Mouse (Mus musculus) heart, embryonic 12.5 days (tissue): Measurements from ENCODE around the gene Ruvbl2. TPM values are rescaled to one million over a fixed set of nuclear protein-coding genes. Genes with fewer than 3 reads are reported as not detected.
"Not testable (repeated sequence)": the region's sequence is repeated elsewhere in the genome, so short reads cannot be mapped to it uniquely, and the experiment has no call there.

Experiments
- ATAC-seq: fragments of 200-750 bp; cut with Nextera tagmentation; 2 replicates; pipeline ENCODE4 v1.8.0; 2017; ENCODE audit warnings: moderate TSS enrichment, moderate library complexity; ENCODE audit not compliant: insufficient number of reproducible peaks, low FRiP score
- H3K27ac ChIP-seq: fragments of 300-500 bp; sonication (generic); 2 replicates; pipeline ENCODE4 v1.5.1; 2016; ENCODE audit warnings: mild to moderate bottlenecking, moderate library complexity; ENCODE audit not compliant: poor library complexity, severe bottlenecking
- H3K27me3 ChIP-seq: fragments of 300-500 bp; sonication (generic); replicated peaks from 2 replicates; pipeline ENCODE4 v1.6.1; 2016; ENCODE audit warnings: mild to moderate bottlenecking, moderate library complexity
- H3K36me3 ChIP-seq: fragments of 300-500 bp; sonication (generic); 2 replicates; pipeline ENCODE4 v1.6.1; 2016; ENCODE audit warnings: mild to moderate bottlenecking, moderate library complexity
- H3K4me1 ChIP-seq: fragments of 300-500 bp; sonication (generic); replicated peaks from 2 replicates; pipeline ENCODE4 v1.6.1; 2016; ENCODE audit warnings: mild to moderate bottlenecking
- H3K4me2 ChIP-seq: fragments of 300-500 bp; sonication (generic); 2 replicates; pipeline ENCODE4 v1.6.1; 2016; ENCODE audit warnings: mild to moderate bottlenecking, moderate library complexity
- H3K4me3 ChIP-seq: fragments of 300-500 bp; sonication (generic); 2 replicates; pipeline ENCODE4 v1.5.1; 2016; ENCODE audit warnings: mild to moderate bottlenecking
- H3K9ac ChIP-seq: fragments of 300-500 bp; sonication (generic); 2 replicates; pipeline ENCODE4 v1.6.1; 2016; ENCODE audit warnings: mild to moderate bottlenecking, moderate library complexity
- H3K9me3 ChIP-seq: fragments of 300-500 bp; sonication (generic); replicated peaks from 2 replicates; pipeline ENCODE4 v1.6.1; 2016; ENCODE audit warnings: mild to moderate bottlenecking, moderate library complexity
- WGBS: fragments of 180-500 bp; shearing (Covaris S2); methylation state at CpG from one replicate; pipeline ENCODE4 v1.1.7; 2016; 5-methylcytosine and 5-hydroxymethylcytosine counted together
- polyA plus RNA-seq: library from polyadenylated mRNA; unstranded; fragments of >200 nt; fragmentation: Nextera tagmentation; extraction: Ambion mirVana; gene quantifications from 2 replicates; pipeline ENCODE4 v1.2.1, GENCODE M21; 2016

Ruvbl2 gene
- polyA plus RNA-seq, 1 experiment from 2014 or later, result 80.7 TPM

DNA sequence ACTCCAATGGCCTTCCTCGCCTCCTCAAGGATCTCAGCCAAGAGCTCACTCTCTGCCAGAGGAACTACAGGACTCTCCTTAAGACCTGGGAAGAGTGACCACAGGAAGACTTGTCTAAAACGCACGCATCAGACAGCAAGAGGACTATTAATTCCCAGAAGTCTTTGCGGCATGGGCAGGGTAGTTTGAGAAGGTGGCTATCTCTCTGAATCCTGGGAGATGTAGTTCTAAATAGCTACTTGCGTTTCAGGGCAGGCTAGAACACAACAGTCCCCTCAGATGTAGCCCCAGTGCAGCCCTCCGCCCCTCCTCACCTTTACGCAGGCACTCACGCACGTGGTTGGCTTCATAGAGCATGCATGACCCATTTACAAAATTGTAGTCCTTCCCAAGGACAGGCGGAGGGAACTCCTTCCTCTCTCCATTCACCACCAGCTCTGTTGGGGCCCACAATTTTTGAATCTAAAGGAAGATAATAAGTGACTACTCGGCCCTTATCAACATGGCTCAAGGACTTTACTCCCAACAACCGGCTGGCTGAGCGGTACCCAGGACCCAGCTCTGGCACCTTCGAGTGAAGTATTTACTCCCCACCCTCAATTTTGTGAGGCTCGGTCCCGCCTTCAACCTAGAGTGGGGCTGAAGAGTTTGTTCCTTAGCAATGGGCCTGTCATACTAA lies 37.5 kb upstream of the Ruvbl2 start:
- Histone ChIP-seq H3K4me1 (no peaks in the 10 kb centered on the region), H3K36me3 (peaks cover 8% of the 10 kb centered on the region; the same call in 1 of the 2 replicates), H3K4me2 (peak overlapping the region; percentile 51), H3K27me3 (no peaks in the 10 kb centered on the region), H3K9me3 (no peaks in the 10 kb centered on the region), H3K4me3 (peak overlapping the region; percentile 24; the same call in 1 of the 2 replicates), H3K27ac (no peak overlapping the region), H3K9ac (peak overlapping the region; percentile 39; the same call in 1 of the 2 replicates)
- ATAC-seq, result peak; percentile 54; the same call in 1 of the 2 replicates
- WGBS, result 57% methylated on average over 16 of the region's 16 CpGs

DNA sequence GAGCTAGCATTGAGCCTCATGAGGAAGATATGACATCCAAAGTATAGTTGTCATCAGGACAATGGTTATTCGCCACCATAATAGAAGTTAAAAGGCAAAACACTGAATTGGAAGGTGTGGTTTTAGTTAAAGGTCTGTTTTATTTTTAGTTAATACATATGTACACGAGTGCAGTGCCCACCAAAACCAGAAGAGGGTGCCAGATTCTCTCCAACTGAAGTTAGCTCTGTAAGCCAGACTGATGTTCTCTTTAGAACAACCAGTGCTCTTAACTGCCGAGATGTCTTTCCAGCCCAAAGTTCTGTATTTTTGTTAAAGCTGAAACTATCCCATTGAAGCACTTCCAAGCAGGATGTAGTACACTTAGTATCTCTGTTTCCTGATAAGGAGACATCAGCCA lies 33.0 kb upstream of the Ruvbl2 start:
- Histone ChIP-seq H3K36me3 (0 out of 2 replicates have a peak, but pooled peaks cover 2% of the 10 kb centered on the region), H3K4me2 (no peak overlapping the region), H3K4me3 (no peak overlapping the region), H3K27ac (no peak overlapping the region), H3K4me1 (peaks cover 10% of the 10 kb centered on the region), H3K27me3 (no peaks in the 10 kb centered on the region), H3K9me3 (no peaks in the 10 kb centered on the region), H3K9ac (no peak overlapping the region)
- 5% methylated on average over 3 of the region's 3 CpGs for WGBS
- ATAC-seq, result no peak

DNA sequence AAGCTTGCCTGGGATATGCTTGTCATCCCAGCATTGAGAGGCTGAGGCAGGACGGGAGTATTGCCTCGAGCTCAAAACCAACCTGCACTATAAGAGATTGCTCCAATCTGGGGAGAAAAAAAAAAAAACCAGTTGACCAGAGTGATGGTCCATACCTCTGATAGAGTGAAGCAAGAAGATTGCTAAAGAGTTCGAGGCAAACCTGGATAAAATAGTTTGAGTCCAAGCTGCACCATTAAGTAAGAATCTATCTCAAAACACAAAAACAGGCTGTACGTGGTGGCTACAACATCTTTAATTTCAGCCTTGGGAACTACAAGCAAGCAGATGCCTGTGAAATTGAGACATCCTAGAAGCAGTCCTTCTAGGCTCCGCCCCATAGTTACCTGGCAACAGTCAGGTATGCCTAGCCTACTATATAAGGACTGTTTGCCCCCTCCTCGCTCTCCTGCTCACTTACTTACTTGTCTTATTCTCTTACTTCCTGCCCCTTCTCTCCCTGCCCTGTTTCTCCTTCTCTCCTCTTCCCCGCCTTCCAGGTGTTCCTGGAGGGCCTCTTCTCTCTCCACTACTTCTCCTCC lies 29.3 kb upstream of the Ruvbl2 start:
- ATAC-seq, result peak; percentile 15
- WGBS, result 33% methylated on average over 7 of the region's 7 CpGs
- Histone ChIP-seq H3K4me1 (peaks cover 20% of the 10 kb centered on the region), H3K9ac (no peak overlapping the region), H3K4me3 (peak overlapping the region; percentile 94), H3K4me2 (peak overlapping the region; percentile 93), H3K36me3 (peaks cover 31% of the 10 kb centered on the region), H3K9me3 (no peaks in the 10 kb centered on the region), H3K27me3 (no peaks in the 10 kb centered on the region), H3K27ac (no peak overlapping the region)

- peak; percentile 88 for ATAC-seq
Observed at GRCm38 (mm10) chr7:45466283-45467089, 28.6 kb upstream of the Ruvbl2 start, which contains the start of gene Bax. Gene Bax, minus strand, starts transcription at chr7:45466898.

GRCm38 (mm10) chr7:45465549-45465948 lies 27.7 kb upstream of the Ruvbl2 start:
- WGBS, result 73% methylated on average over 9 of the region's 9 CpGs
- ATAC-seq, result no peak
- Histone ChIP-seq H3K4me3 (peak overlapping the region; percentile 94), H3K4me2 (peak overlapping the region; percentile 93), H3K9ac (peak overlapping the region; percentile 94), H3K4me1 (peaks cover 34% of the 10 kb centered on the region), H3K27ac (no peak overlapping the region), H3K27me3 (no peaks in the 10 kb centered on the region), H3K36me3 (peaks cover 41% of the 10 kb centered on the region), H3K9me3 (no peaks in the 10 kb centered on the region)

More at GRCm38 (mm10) chr7:45466283-45467089, 28.6 kb upstream of the Ruvbl2 start, which contains the start of gene Bax:
- Histone ChIP-seq H3K27ac (peak within 1 kb of the TSS; percentile 41), H3K4me2 (peak within 1 kb of the TSS; percentile 93), H3K9me3 (no peaks in the 10 kb centered on the region), H3K4me3 (peak within 1 kb of the TSS; percentile 94), H3K36me3 (peaks cover 38% of the 10 kb centered on the region), H3K9ac (peak within 1 kb of the TSS; percentile 94), H3K4me1 (peaks cover 25% of the 10 kb centered on the region), H3K27me3 (no peaks in the 10 kb centered on the region)
- WGBS, result under 1% methylated on average over 56 of the region's 58 CpGs

DNA sequence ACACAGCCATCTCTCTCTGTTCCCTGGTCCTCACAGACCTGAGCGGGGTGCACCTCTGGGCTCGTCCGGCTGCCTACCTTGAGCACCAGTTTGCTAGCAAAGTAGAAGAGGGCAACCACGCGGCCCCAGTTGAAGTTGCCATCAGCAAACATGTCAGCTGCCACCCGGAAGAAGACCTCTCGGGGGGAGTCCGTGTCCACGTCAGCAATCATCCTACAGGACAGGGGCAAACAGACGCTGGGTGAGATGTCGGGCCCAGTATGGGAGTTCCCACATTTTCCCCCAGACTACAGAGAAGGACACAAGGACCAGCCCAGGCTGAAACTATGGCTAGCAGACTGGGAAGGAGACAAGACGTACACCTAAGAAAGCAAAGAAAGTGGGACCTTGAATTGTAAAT lies 27.2 kb upstream of the Ruvbl2 start:
- no peaks in the 10 kb centered on the region for H3K9me3 ChIP-seq
- H3K9ac ChIP-seq, result no peak overlapping the region
- H3K27me3 ChIP-seq, result no peaks in the 10 kb centered on the region
- peaks cover 38% of the 10 kb centered on the region for H3K4me1 ChIP-seq
- ATAC-seq, result no peak
- H3K4me2 ChIP-seq, result peak overlapping the region; percentile 93
- peaks cover 41% of the 10 kb centered on the region for H3K36me3 ChIP-seq
- no peak overlapping the region for H3K4me3 ChIP-seq
- no peak overlapping the region for H3K27ac ChIP-seq
- WGBS, result 94% methylated on average over 12 of the region's 12 CpGs

GRCm38 (mm10) chr7:45463987-45464778 lies 26.3 kb upstream of the Ruvbl2 start:
- H3K36me3 ChIP-seq, result peaks cover 41% of the 10 kb centered on the region
- peaks cover 40% of the 10 kb centered on the region for H3K4me1 ChIP-seq
- no peaks in the 10 kb centered on the region for H3K9me3 ChIP-seq
- no peak for ATAC-seq
- H3K9ac ChIP-seq, result no peak overlapping the region
- no peaks in the 10 kb centered on the region for H3K27me3 ChIP-seq
- WGBS, result 94% methylated on average over 7 of the region's 7 CpGs
- H3K4me3 ChIP-seq, result no peak overlapping the region
- no peak overlapping the region for H3K27ac ChIP-seq
- H3K4me2 ChIP-seq, result no peak overlapping the region

- ATAC-seq, H3K27ac ChIP-seq, H3K9me3 ChIP-seq, H3K4me3 ChIP-seq, H3K9ac ChIP-seq, H3K4me2 ChIP-seq, H3K27me3 ChIP-seq: not testable (repeated sequence)
- Histone ChIP-seq H3K4me1 (peaks cover 46% of the 10 kb centered on the region), H3K36me3 (peaks cover 50% of the 10 kb centered on the region)
- WGBS, result 79% methylated on average over 4 of the region's 4 CpGs
Observed at GRCm38 (mm10) chr7:45462868-45463267, 25.0 kb upstream of the Ruvbl2 start.

GRCm38 (mm10) chr7:45462325-45462724 lies 24.4 kb upstream of the Ruvbl2 start:
- WGBS, result 88% methylated on average over 4 of the region's 4 CpGs
- Histone ChIP-seq H3K36me3 (peaks cover 55% of the 10 kb centered on the region), H3K4me1 (peaks cover 50% of the 10 kb centered on the region), H3K4me3 (no peak overlapping the region), H3K4me2 (no peak overlapping the region), H3K9ac (no peak overlapping the region), H3K9me3 (no peaks in the 10 kb centered on the region), H3K27me3 (no peaks in the 10 kb centered on the region), H3K27ac (no peak overlapping the region)
- ATAC-seq, result no peak

DNA sequence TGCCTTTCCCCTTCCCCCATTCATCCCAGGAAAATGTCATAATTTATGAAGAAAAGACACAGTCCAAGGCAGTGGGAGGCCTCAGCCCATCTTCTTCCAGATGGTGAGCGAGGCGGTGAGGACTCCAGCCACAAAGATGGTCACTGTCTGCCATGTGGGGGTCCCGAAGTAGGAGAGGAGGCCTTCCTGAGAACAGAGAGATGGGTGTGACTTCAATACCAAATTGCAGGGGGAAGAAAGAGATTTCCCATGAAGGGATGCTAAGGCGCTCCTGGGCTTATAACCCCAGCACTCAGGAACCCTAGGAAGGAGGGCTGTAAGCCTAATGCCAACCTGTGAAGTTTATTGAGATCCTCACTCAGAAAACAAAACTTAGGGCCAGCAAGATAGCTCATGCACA lies 23.9 kb upstream of the Ruvbl2 start:
- no peaks in the 10 kb centered on the region for H3K9me3 ChIP-seq
- H3K4me3 ChIP-seq, result no peak overlapping the region
- peak overlapping the region; percentile 86 for H3K27ac ChIP-seq
- H3K36me3 ChIP-seq, result peaks cover 60% of the 10 kb centered on the region
- H3K4me2 ChIP-seq, result 0 out of 2 replicates have a peak overlapping the region, but pooled peaks have one; percentile 72
- no peaks in the 10 kb centered on the region for H3K27me3 ChIP-seq
- ATAC-seq, result no peak
- H3K9ac ChIP-seq, result no peak overlapping the region
- peaks cover 52% of the 10 kb centered on the region for H3K4me1 ChIP-seq
- 88% methylated on average over 4 of the region's 4 CpGs for WGBS
